Mouse (Mus musculus) E14TG2a.4 (cell line): ENCODE measurements around the gene Trim40.

Source experiments
- CTCF ChIP-seq: conservative IDR thresholded peaks from 2 replicates; pipeline ENCODE4 v1.5.1; 2014; ENCODE audit warnings: low read length
- NANOG ChIP-seq: IDR thresholded peaks from 2 replicates; pipeline ENCODE4 v1.6.1; 2014; ENCODE audit warnings: borderline replicate concordance, low read length, mixed read lengths
- POU5F1 ChIP-seq: IDR thresholded peaks from 2 replicates; pipeline ENCODE4 v1.6.1; 2014; ENCODE audit warnings: low read length, borderline replicate concordance

DNA sequence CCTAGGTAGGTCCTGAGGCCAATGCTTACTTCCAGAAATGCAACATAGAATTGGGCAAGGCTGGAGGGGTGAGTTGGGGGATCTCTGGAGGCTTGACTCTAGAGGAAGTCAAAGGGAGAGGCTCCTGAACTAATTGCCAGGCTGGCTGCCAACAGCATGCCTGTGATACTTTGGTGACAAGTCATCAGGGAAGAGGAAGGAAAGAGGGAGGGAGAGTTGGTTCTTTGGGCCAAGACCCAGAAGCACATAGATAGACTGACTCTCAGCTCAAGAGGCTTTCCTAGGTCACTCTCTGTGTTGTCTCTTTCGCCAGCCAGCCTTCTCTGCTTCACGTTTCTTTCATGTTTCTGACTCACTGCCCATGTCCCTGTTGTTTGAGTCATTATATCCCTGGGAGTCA, 41.9 kb upstream of the Trim40 start:
- no peak for TF ChIP-seq CTCF
- TF ChIP-seq NANOG = no peak
- TF ChIP-seq POU5F1 = no peak
